Mouse (Mus musculus): ENCODE results near the gene Olfr553. TPM values are rescaled to one million over a fixed set of nuclear protein-coding genes. Genes with fewer than 3 reads are reported as not detected.

The Olfr553 gene
- not detected in 2 replicates for polyA plus RNA-seq (2012; rRNA removed)

GRCm38 (mm10) chr7:102618118-102618517, at the start of gene Olfr553:
Gene Olfr553, minus strand, starts transcription at chr7:102618218.

DNA sequence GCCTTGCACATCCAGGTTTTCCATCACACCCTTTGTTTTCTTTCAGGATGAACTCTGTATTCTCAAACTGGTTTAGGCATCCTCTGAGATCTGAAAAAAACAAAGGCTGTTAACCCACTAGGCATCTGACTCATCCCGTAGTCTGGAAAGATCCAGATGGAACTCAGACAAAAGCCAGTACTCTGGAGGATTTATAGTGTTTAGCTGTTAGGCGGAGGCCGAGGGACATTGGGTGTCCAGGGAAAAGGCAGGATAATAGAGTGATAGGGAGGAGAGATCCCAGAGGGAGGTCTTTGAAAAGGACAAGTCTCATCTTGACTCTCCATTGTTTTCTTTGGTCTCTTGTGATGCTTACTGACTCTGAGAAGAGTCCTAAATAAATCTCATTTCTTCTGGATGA, 46.6 kb upstream of the Olfr553 start, which contains the start of gene Olfr556:
Gene Olfr556, plus strand, starts transcription at position 301 of the 400 bp plus-strand sequence.

DNA sequence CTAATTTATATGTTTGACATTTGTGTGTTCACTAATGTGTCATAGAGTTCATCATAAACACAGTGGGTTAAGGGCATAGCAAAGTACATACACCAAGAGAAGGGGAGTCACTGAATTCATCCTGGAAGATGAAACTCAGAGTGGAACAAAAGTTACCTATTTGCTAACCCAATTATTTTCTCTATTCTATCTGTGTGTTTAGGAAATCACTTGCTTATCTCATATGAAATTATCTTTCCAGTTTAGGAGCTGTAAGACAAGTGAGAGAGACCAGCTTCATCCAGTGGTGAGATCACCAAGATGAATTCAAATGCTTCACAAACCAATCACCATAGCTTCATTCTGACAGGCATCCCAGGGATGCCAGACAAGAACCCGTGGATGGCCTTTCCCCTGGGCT, 40.5 kb upstream of the Olfr553 start, which contains the start of gene Olfr555:
Gene Olfr555, plus strand, starts transcription at position 301 of the 400 bp plus-strand sequence.

GRCm38 (mm10) chr7:102638132-102638531, 20.1 kb upstream of the Olfr553 start, which contains the start of gene Olfr554:
Gene Olfr554, plus strand, starts transcription at chr7:102638432.

DNA sequence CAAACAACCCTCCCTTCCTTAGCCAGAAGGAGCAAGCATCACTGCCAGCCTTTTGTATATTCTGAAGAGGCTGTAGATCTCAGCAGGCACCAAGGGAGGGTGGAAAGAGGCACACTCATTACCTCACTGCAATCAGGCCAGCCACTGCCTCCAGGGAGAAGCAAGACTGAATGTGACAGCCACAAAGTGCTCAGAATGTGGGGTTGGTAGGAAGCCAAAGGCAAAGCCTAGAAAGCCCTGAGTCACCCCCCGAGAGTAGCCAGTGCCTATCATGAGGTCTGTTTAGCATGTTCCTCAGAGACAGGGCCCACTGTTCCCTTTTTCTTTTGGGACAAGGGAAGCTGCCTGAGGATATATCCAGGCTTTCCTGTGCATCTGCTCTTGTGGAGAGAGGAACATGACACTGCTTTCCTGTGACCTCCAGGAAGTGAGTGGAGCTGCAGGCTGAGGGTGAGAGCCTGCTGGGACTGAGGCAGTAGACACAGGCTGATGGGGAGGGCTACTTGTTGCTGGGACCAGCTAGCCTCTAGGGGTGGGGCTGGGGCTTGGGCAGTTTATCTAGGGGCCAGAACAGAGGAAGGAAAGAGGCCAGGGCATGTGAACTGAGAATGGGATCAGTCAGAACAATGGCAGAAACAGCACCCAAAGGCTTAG, 20.5 kb downstream of the Olfr553 start, which contains the start of gene Olfr552:
Gene Olfr552, plus strand, starts transcription at position 393 of the 654 bp plus-strand sequence.

DNA sequence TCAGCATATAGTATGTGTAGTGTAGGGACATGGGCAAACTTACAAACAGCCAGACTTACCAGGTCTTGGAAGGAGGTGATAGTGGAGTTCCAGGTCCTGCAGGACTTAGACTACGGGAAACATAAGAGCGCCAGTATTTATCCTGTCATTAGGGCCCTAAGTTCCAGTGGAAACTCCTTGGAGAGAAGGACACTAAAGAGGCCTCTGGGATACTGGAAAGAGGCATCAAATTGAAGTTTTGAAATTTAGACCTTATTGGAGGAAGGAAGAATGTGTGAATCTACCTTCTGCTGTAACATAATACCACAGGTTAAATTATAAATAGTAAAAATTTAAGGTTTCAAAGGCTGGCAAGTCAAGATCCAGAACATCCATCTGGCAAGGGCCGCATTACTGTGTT, 26.2 kb downstream of the Olfr553 start, which contains the start of gene Olfr551:
Gene Olfr551, minus strand, starts transcription at position 101 of the 400 bp plus-strand sequence.

GRCm38 (mm10) chr7:102571142-102571541, 46.9 kb downstream of the Olfr553 start, which contains the start of gene Olfr550:
Gene Olfr550, plus strand, starts transcription at chr7:102571442.

GRCm38 (mm10) chr7:102564999-102565997, 52.7 kb downstream of the Olfr553 start, which contains the start of gene Trim21:
Gene Trim21, minus strand, starts transcription at chr7:102565486.

Other genes starting within 250 kb of the Olfr553 start
- gene Rrm1, start 176.5 kb downstream of the Olfr553 start, polyA plus RNA-seq (2012; rRNA removed) = 56.1 and 67.0 TPM in 2 replicates
- not detected in 2 replicates for gene Olfr543, start 136.5 kb downstream of the Olfr553 start, polyA plus RNA-seq (2012; rRNA removed)
- not detected in 2 replicates for gene Olfr544, start 129.9 kb downstream of the Olfr553 start, polyA plus RNA-seq (2012; rRNA removed)
- not detected in 2 replicates for gene Olfr545, start 118.6 kb downstream of the Olfr553 start, polyA plus RNA-seq (2012; rRNA removed)
- gene Olfr547, start 83.5 kb downstream of the Olfr553 start, polyA plus RNA-seq (2012; rRNA removed) = not detected in 2 replicates
- not detected in 2 replicates for gene Olfr548-ps1, start 77.3 kb downstream of the Olfr553 start, polyA plus RNA-seq (2012; rRNA removed)
- gene Olfr549, start 68.3 kb downstream of the Olfr553 start, polyA plus RNA-seq (2012; rRNA removed) = not detected in 2 replicates
- 2.2 and 3.0 TPM in 2 replicates for gene Trim21, start 52.7 kb downstream of the Olfr553 start, polyA plus RNA-seq (2012; rRNA removed)
- not detected in 2 replicates for gene Olfr550, start 46.8 kb downstream of the Olfr553 start, polyA plus RNA-seq (2012; rRNA removed)
- not detected in 2 replicates for gene Olfr551, start 26.3 kb downstream of the Olfr553 start, polyA plus RNA-seq (2012; rRNA removed)
- 0.01 TPM in 1 of 2 replicates, not detected in the other for gene Olfr552, start 20.4 kb downstream of the Olfr553 start, polyA plus RNA-seq (2012; rRNA removed)
- not detected in 2 replicates for gene Olfr554, start 20.2 kb upstream of the Olfr553 start, polyA plus RNA-seq (2012; rRNA removed)
- not detected in 2 replicates for gene Olfr555, start 40.6 kb upstream of the Olfr553 start, polyA plus RNA-seq (2012; rRNA removed)
- gene Olfr556, start 46.7 kb upstream of the Olfr553 start, polyA plus RNA-seq (2012; rRNA removed) = not detected in 2 replicates
- gene Trim68, start 69.1 kb upstream of the Olfr553 start, polyA plus RNA-seq (2012; rRNA removed) = 14.8 and 22.7 TPM in 2 replicates
- gene Olfr557, start 77.7 kb upstream of the Olfr553 start, polyA plus RNA-seq (2012; rRNA removed) = not detected in 2 replicates
- gene Olfr558, start 84.0 kb upstream of the Olfr553 start, polyA plus RNA-seq (2012; rRNA removed) = 0.07 and 0.29 TPM in 2 replicates
- gene Olfr33, start 100.9 kb upstream of the Olfr553 start, polyA plus RNA-seq (2012; rRNA removed) = not detected in 2 replicates
- not detected in 2 replicates for gene Olfr559, start 109.3 kb upstream of the Olfr553 start, polyA plus RNA-seq (2012; rRNA removed)
- not detected in 2 replicates for gene Olfr560, start 141.1 kb upstream of the Olfr553 start, polyA plus RNA-seq (2012; rRNA removed)
- gene Olfr78, start 141.3 kb upstream of the Olfr553 start, polyA plus RNA-seq (2012; rRNA removed) = 0.09 and 0.43 TPM in 2 replicates
- not detected in 2 replicates for gene Olfr561, start 153.0 kb upstream of the Olfr553 start, polyA plus RNA-seq (2012; rRNA removed)
- not detected in 2 replicates for gene Olfr564, start 185.3 kb upstream of the Olfr553 start, polyA plus RNA-seq (2012; rRNA removed)
- not detected in 2 replicates for gene Olfr566, start 240.5 kb upstream of the Olfr553 start, polyA plus RNA-seq (2012; rRNA removed)